Mouse (Mus musculus) B cell, adult 2 months (primary cell): ENCODE results near the gene March6.

Source experiments
- DNase-seq, 2 experiments: peaks; one replicate each; pipeline ENCODE4 v3.0.0; 2022

March6 gene

GRCm38 (mm10) chr15:31542013-31542958 lies 11.4 kb upstream of the March6 start:
- no peak for DNase-seq

GRCm38 (mm10) chr15:31540513-31540802 lies 9.6 kb upstream of the March6 start:
- DNase-seq: no peak

GRCm38 (mm10) chr15:31539643-31540512 lies 9.0 kb upstream of the March6 start:
- DNase-seq: no peak

- no peak for DNase-seq
Observed at GRCm38 (mm10) chr15:31538346-31538745, 7.5 kb upstream of the March6 start.

GRCm38 (mm10) chr15:31537706-31538105 lies 6.9 kb upstream of the March6 start:
- DNase-seq: no peak

GRCm38 (mm10) chr15:31536051-31536737 lies 5.3 kb upstream of the March6 start:
- DNase-seq: no peak

GRCm38 (mm10) chr15:31535259-31535855 lies 4.5 kb upstream of the March6 start:
- DNase-seq: no peak

- no peak for DNase-seq
Observed at GRCm38 (mm10) chr15:31534421-31535258, 3.8 kb upstream of the March6 start.

- no peak for DNase-seq
Observed at GRCm38 (mm10) chr15:31533529-31533928, 2.7 kb upstream of the March6 start.

- no peak for DNase-seq
Observed at GRCm38 (mm10) chr15:31532331-31533021, 1.6 kb upstream of the March6 start.

- no peak for DNase-seq
Observed at GRCm38 (mm10) chr15:31531446-31532330, 835 bp upstream of the March6 start.

- peak; percentile 50 to 57 for DNase-seq
Observed at GRCm38 (mm10) chr15:31529811-31530658, 818 bp downstream of the March6 start.

GRCm38 (mm10) chr15:31529103-31529502 lies 1.8 kb downstream of the March6 start:
- no peak for DNase-seq

GRCm38 (mm10) chr15:31528477-31528876 lies 2.4 kb downstream of the March6 start:
- DNase-seq: no peak

- no peak for DNase-seq
Observed at GRCm38 (mm10) chr15:31526463-31526862, 4.4 kb downstream of the March6 start.

- DNase-seq: no peak
Observed at GRCm38 (mm10) chr15:31519000-31519399, 11.9 kb downstream of the March6 start.

- DNase-seq: no peak
Observed at GRCm38 (mm10) chr15:31518371-31518770, 12.5 kb downstream of the March6 start.

GRCm38 (mm10) chr15:31517186-31517585 lies 13.7 kb downstream of the March6 start:
- no peak for DNase-seq

- no peak for DNase-seq
Observed at GRCm38 (mm10) chr15:31511795-31512194, 19.1 kb downstream of the March6 start.
